Mouse (Mus musculus): ENCODE measurements at regions not wholly inside any gene's neighbourhood (a gene's known extent, or its start where the extent isn't known, plus 50 kb on each side); places are given as distances from the start of the nearest gene placed in this dataset.

DNA sequence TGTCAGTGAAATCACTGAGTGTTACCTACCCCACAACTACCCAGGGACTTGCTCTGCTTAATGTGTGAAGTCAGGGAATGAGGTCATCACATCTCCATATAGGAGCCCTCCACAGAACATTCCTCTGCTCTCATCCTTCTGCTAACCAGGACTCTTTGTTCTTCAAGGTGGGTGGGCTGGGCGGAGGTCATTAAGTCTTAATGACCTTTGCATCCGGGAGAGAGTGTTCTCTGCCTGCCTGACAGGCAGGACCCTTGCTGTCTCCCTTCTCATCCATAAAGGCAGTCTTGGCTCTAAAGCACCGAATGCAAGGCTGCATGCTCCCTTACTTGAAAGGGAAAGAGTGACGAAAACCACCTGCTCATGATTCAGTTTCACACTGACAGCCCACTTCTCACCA, 1051.4 kb downstream of the Slc22a22 start:
- TF ChIP-seq CTCF (conservative IDR thresholded peaks at IDR 0.05; ENCODE audit: low read length), result no peak
- no peak for TF ChIP-seq NANOG (IDR thresholded peaks at IDR 0.05; ENCODE audit: borderline replicate concordance, low read length)
- TF ChIP-seq POU5F1 (IDR thresholded peaks at IDR 0.05; ENCODE audit: borderline replicate concordance, low read length), result no peak
